Mouse (Mus musculus) MEL (cell line): ENCODE measurements at regions not wholly inside any gene's neighbourhood (a gene's known extent, or its start where the extent isn't known, plus 50 kb on each side); places are given as distances from the start of the nearest gene placed in this dataset.

Experiments
- DNase-seq: peaks from one replicate; pipeline ENCODE4 v3.0.0; 2011; ENCODE audit warnings: low read depth, low spot score
- H3K27ac ChIP-seq: 2 replicates; pipeline ENCODE4 v1.5.1; 2012; ENCODE audit warnings: low read depth, mild to moderate bottlenecking, control low read depth, low read length, moderate library complexity; ENCODE audit not compliant: control insufficient read depth
- H3K27me3 ChIP-seq, 2 experiments: fragments of 150-350 bp in 1 of 2; sonication (generic) in 1 of 2; 2 replicates each; pipeline ENCODE4 v1.6.1; 2012; ENCODE audit warnings: low read length in 2 of 2, mild to moderate bottlenecking in 2 of 2, improper control_type of control experiment in 1 of 2, moderate library complexity in 1 of 2; ENCODE audit not compliant: insufficient read depth in 2 of 2, control insufficient read depth in 1 of 2
- H3K36me3 ChIP-seq, 2 experiments: 2 replicates each; pipeline ENCODE4 v1.6.1; 2012 to 2014; ENCODE audit warnings: low read length in 2 of 2, improper control_type of control experiment in 1 of 2, inconsistent platforms in 1 of 2, mild to moderate bottlenecking in 1 of 2; ENCODE audit not compliant: insufficient read depth in 2 of 2, control insufficient read depth in 1 of 2
- H3K4me1 ChIP-seq, 2 experiments: fragments of 150-350 bp in 1 of 2; sonication (generic) in 1 of 2; 2 replicates each; pipeline ENCODE4 v1.6.1; 2012; ENCODE audit warnings: low read length in 2 of 2, improper control_type of control experiment in 1 of 2, mild to moderate bottlenecking in 1 of 2; ENCODE audit not compliant: insufficient read depth in 2 of 2, control insufficient read depth in 1 of 2
- H3K4me3 ChIP-seq, 2 experiments: fragments of 150-350 bp in 1 of 2; sonication (generic) in 1 of 2; 2 replicates each; pipeline ENCODE4 v1.5.1; 2012; ENCODE audit warnings: low read depth in 2 of 2, low read length in 2 of 2, mild to moderate bottlenecking in 2 of 2, moderate library complexity in 2 of 2, control low read depth in 1 of 2, improper control_type of control experiment in 1 of 2; ENCODE audit not compliant: control insufficient read depth in 1 of 2, insufficient read depth in 1 of 2
- H3K79me2 ChIP-seq: 2 replicates; pipeline ENCODE4 v1.6.1; 2012; ENCODE audit warnings: mild to moderate bottlenecking, low read length, moderate library complexity; ENCODE audit not compliant: control insufficient read depth, poor library complexity, insufficient read depth
- H3K9ac ChIP-seq: 2 replicates; pipeline ENCODE4 v1.6.1; 2012; ENCODE audit warnings: low read depth, mild to moderate bottlenecking, control low read depth, low read length, moderate library complexity; ENCODE audit not compliant: control insufficient read depth, poor library complexity, severe bottlenecking
- H3K9me3 ChIP-seq: fragments of 150-350 bp; sonication (generic); replicated peaks from 2 replicates; pipeline ENCODE4 v1.6.1; 2012; ENCODE audit warnings: mild to moderate bottlenecking, low read length, improper control_type of control experiment, moderate library complexity; ENCODE audit not compliant: insufficient read depth
- BHLHE40 ChIP-seq: IDR thresholded peaks from 2 replicates; pipeline ENCODE4 v1.6.1; 2012; ENCODE audit warnings: low read depth, mild to moderate bottlenecking, inconsistent platforms, low read length, improper control_type of control experiment, borderline replicate concordance
- CHD1 ChIP-seq: IDR thresholded peaks from 2 replicates; pipeline ENCODE4 v1.6.1; 2012; ENCODE audit warnings: low read depth, mild to moderate bottlenecking, inconsistent platforms, low read length, improper control_type of control experiment
- CHD2 ChIP-seq: IDR thresholded peaks from 2 replicates; pipeline ENCODE4 v1.6.1; 2011; ENCODE audit warnings: low read length, improper control_type of control experiment
- CTCF ChIP-seq, 3 experiments: IDR thresholded peaks in 2 of 3; conservative IDR thresholded peaks in 1 of 3; 2 replicates each; pipeline ENCODE4 v1.5.1; 2011 to 2012; ENCODE audit warnings: low read length in 3 of 3, low read depth in 2 of 3, mild to moderate bottlenecking in 2 of 3, improper control_type of control experiment in 1 of 3, inconsistent platforms in 1 of 3, mixed read lengths in 1 of 3, moderate library complexity in 1 of 3; ENCODE audit not compliant: control insufficient read depth in 1 of 3, insufficient read depth in 1 of 3, poor library complexity in 1 of 3, severe bottlenecking in 1 of 3
- ELF1 ChIP-seq: IDR thresholded peaks from 2 replicates; pipeline ENCODE4 v1.6.1; 2014; ENCODE audit warnings: low read depth, mild to moderate bottlenecking, inconsistent platforms, low read length, improper control_type of control experiment, moderate library complexity
- EP300 ChIP-seq, 2 experiments: IDR thresholded peaks; 2 replicates each; pipeline ENCODE4 v1.6.1; 2011; ENCODE audit warnings: improper control_type of control experiment in 2 of 2, low read length in 2 of 2, low read depth in 1 of 2, mild to moderate bottlenecking in 1 of 2
- ETS1 ChIP-seq: IDR thresholded peaks from 2 replicates; pipeline ENCODE4 v1.6.1; 2012; ENCODE audit warnings: low read depth, mild to moderate bottlenecking, inconsistent platforms, low read length, improper control_type of control experiment, moderate library complexity
- KAT2A ChIP-seq: conservative IDR thresholded peaks from 2 replicates; pipeline ENCODE4 v1.6.1; 2012; ENCODE audit warnings: low read depth, low read length, improper control_type of control experiment, inconsistent platforms
- MAFK ChIP-seq: IDR thresholded peaks from 2 replicates; pipeline ENCODE4 v1.6.1; 2011; ENCODE audit warnings: low read depth, mild to moderate bottlenecking, low read length, improper control_type of control experiment, borderline replicate concordance
- MAX ChIP-seq: IDR thresholded peaks from 2 replicates; pipeline ENCODE4 v1.6.1; 2011; ENCODE audit warnings: low read length, improper control_type of control experiment
- MAZ ChIP-seq: IDR thresholded peaks from 2 replicates; pipeline ENCODE4 v1.6.1; 2012; ENCODE audit warnings: low read depth, mild to moderate bottlenecking, inconsistent platforms, low read length, improper control_type of control experiment
- MXI1 ChIP-seq: IDR thresholded peaks from 2 replicates; pipeline ENCODE4 v1.6.1; 2011; ENCODE audit warnings: mild to moderate bottlenecking, low read depth, low read length, improper control_type of control experiment
- MYB ChIP-seq: IDR thresholded peaks from 2 replicates; pipeline ENCODE4 v1.6.1; 2011; ENCODE audit warnings: mild to moderate bottlenecking, low read depth, low read length, improper control_type of control experiment
- NRF1 ChIP-seq: IDR thresholded peaks from 2 replicates; pipeline ENCODE4 v1.6.1; 2014; ENCODE audit warnings: low read depth, mild to moderate bottlenecking, inconsistent platforms, low read length, improper control_type of control experiment, moderate library complexity; ENCODE audit not compliant: poor library complexity, insufficient read depth, severe bottlenecking
- POLR2A ChIP-seq, 2 experiments: IDR thresholded peaks; 2 replicates each; pipeline ENCODE4 v1.6.1; 2011 to 2012; ENCODE audit warnings: low read length in 2 of 2, mild to moderate bottlenecking in 2 of 2, control low read depth in 1 of 2, improper control_type of control experiment in 1 of 2, low read depth in 1 of 2, moderate library complexity in 1 of 2; ENCODE audit not compliant: control insufficient read depth in 1 of 2, insufficient read depth in 1 of 2, poor library complexity in 1 of 2
- RCOR1 ChIP-seq: IDR thresholded peaks from 2 replicates; pipeline ENCODE4 v1.6.1; 2012; ENCODE audit warnings: low read depth, mild to moderate bottlenecking, inconsistent platforms, low read length, improper control_type of control experiment
- SIN3A ChIP-seq: IDR thresholded peaks from 2 replicates; pipeline ENCODE4 v1.6.1; 2012; ENCODE audit warnings: low read length, improper control_type of control experiment, inconsistent platforms
- TAL1 ChIP-seq: IDR thresholded peaks from 2 replicates; pipeline ENCODE4 v1.6.1; 2012; ENCODE audit warnings: mild to moderate bottlenecking, inconsistent platforms, low read length, moderate library complexity, mixed read lengths
- TCF12 ChIP-seq: IDR thresholded peaks from 2 replicates; pipeline ENCODE4 v1.6.1; 2014; ENCODE audit warnings: low read depth, mild to moderate bottlenecking, inconsistent platforms, low read length, improper control_type of control experiment, moderate library complexity
- UBTF ChIP-seq: IDR thresholded peaks from 2 replicates; pipeline ENCODE4 v1.6.1; 2012; ENCODE audit warnings: low read depth, mild to moderate bottlenecking, inconsistent platforms, low read length, improper control_type of control experiment, moderate library complexity, borderline replicate concordance; ENCODE audit not compliant: insufficient read depth
- USF1 ChIP-seq: IDR thresholded peaks from 2 replicates; pipeline ENCODE4 v1.6.1; 2014; ENCODE audit warnings: low read depth, mild to moderate bottlenecking, inconsistent platforms, low read length, improper control_type of control experiment, moderate library complexity
- USF2 ChIP-seq, 2 experiments: IDR thresholded peaks; 2 replicates each; pipeline ENCODE4 v1.6.1; 2011 to 2012; ENCODE audit warnings: improper control_type of control experiment in 2 of 2, low read length in 2 of 2, borderline replicate concordance in 1 of 2, inconsistent platforms in 1 of 2, low read depth in 1 of 2, mild to moderate bottlenecking in 1 of 2; ENCODE audit not compliant: insufficient read depth in 1 of 2
- ZC3H11A ChIP-seq: IDR thresholded peaks from 2 replicates; pipeline ENCODE4 v1.6.1; 2012; ENCODE audit warnings: low read depth, mild to moderate bottlenecking, inconsistent platforms, low read length, improper control_type of control experiment
- ZMIZ1 ChIP-seq: IDR thresholded peaks from 2 replicates; pipeline ENCODE4 v1.6.1; 2012; ENCODE audit warnings: low read depth, mild to moderate bottlenecking, inconsistent platforms, low read length, improper control_type of control experiment, moderate library complexity

DNA sequence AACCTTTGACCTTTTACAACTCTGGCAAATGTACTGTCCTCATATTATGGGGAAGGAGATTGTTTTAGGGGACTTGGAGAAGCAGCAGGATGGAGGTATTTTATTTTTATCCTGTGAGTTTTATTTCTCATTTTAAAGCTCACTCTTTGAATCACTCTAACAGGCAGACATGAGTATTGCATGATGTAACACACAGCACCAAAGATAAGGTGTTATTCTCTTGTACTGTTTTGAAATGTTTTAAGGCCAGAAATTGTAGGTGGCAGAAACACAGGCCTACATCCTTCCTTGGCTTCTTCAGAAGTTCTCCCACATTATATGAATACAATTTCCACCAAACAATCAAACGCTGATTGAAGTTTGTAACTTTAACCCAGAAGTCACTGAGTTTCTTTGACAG, 377.9 kb upstream of the Nr2f1 start:
- no peaks in the 10 kb centered on the region for H3K9me3 ChIP-seq

DNA sequence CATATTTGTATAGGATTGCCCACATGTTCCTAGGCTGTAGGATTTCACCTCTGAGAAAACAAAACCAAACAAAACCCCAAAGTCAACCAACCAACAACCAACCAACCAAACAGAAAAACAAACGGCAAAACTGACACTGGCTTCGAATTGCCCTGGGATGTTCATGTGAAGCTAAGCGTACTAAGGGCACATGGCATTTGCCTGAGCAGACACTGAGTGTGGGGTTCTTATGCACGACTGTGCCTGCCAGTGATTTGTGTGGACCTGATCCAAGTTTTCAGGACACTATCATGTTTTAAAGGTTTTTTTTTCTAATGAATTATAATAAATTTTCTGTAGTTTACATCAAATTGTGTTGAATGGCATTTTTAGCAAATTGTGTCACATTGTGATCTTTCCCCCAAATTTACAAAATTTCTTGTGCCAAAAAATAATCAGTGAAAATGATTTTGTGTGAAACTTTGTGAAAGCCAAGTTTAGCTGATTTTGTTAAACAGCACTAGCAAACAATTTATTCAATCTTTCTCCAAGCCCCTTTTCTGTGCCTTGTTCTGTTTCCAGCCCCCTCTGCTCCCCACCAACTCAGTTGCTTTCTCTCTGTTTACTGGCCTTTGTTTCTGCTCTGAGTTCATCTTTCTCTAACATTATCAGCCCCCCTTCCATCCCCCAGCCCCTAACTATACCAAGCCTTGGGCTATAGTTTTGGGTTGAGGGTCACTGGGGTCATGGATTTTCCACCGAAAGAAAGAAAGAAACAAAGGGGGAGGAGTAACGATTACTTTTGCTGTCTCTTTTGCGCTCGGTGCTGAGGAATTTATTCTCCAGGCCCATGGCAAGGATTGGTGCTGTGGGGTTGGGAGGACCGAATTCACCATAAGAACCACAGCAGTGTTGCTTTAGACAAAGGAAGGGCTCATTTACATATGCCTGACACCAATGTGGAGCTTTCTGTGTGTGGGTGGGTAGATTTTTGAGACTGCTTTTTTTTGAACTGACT, 377.0 kb upstream of the Nr2f1 start:
- Histone ChIP-seq H3K9ac (no peak overlapping the region), H3K36me3 (peaks cover 0 to 4% of the 10 kb centered on the region in 2 experiments; a peak in 2 of 4 replicates), H3K4me3 (no peak overlapping the region), H3K27ac (no peak overlapping the region), H3K9me3 (no peaks in the 10 kb centered on the region), H3K79me2 (no peaks in the 10 kb centered on the region), H3K4me1 (peaks cover 2 to 3% of the 10 kb centered on the region in 2 experiments; a peak in 2 of 4 replicates), H3K27me3 (no peaks in the 10 kb centered on the region)
- no peak for TF ChIP-seq EP300 (IDR thresholded peaks at IDR 0.05; ENCODE audit: low read depth in 1 of 2, low read length in 2 of 2)
- no peak for TF ChIP-seq TCF12
- no peak for TF ChIP-seq ZC3H11A
- no peak for TF ChIP-seq ETS1
- TF ChIP-seq KAT2A, result no peak
- no peak for TF ChIP-seq RCOR1
- TF ChIP-seq SIN3A, result no peak
- no peak for TF ChIP-seq MAZ
- no peak for TF ChIP-seq BHLHE40
- TF ChIP-seq CHD1, result no peak
- TF ChIP-seq MAX, result no peak
- no peak for TF ChIP-seq CTCF (IDR thresholded peaks at IDR 0.05 in 2 of 3, conservative IDR thresholded peaks at IDR 0.05 in 1 of 3; ENCODE audit: control insufficient read depth in 1 of 3, insufficient read depth in 1 of 3, low read depth in 2 of 3, low read length in 3 of 3, poor library complexity in 1 of 3, severe bottlenecking in 1 of 3)
- no peak for DNase-seq

More for the DNA sequence above, 377.9 kb upstream of the Nr2f1 start:
- no peak for DNase-seq
- no peak overlapping the region for H3K4me3 ChIP-seq
- H3K36me3 ChIP-seq, result no peaks in the 10 kb centered on the region
- TF ChIP-seq USF2 (IDR thresholded peaks at IDR 0.05; ENCODE audit: borderline replicate concordance in 1 of 2, insufficient read depth in 1 of 2, low read depth in 1 of 2, low read length in 2 of 2), result no peak
- TF ChIP-seq MAX, result no peak
- TF ChIP-seq CHD2, result no peak
- no peak for TF ChIP-seq MYB
- no peak for TF ChIP-seq MAZ
- TF ChIP-seq UBTF, result no peak
- no peak for TF ChIP-seq ELF1
- TF ChIP-seq TAL1, result no peak
- no peak for TF ChIP-seq POLR2A (IDR thresholded peaks at IDR 0.05; ENCODE audit: control insufficient read depth in 1 of 2, insufficient read depth in 1 of 2, low read depth in 1 of 2, low read length in 2 of 2, poor library complexity in 1 of 2)
- TF ChIP-seq TCF12, result no peak
- TF ChIP-seq USF1, result no peak
- no peak for TF ChIP-seq ZMIZ1
- no peak for TF ChIP-seq KAT2A
- no peak for TF ChIP-seq NRF1
- TF ChIP-seq MXI1, result no peak
- no peak for TF ChIP-seq SIN3A
- TF ChIP-seq MAFK, result no peak
- H3K27me3 ChIP-seq, result no peaks in the 10 kb centered on the region
- H3K79me2 ChIP-seq, result no peaks in the 10 kb centered on the region
- H3K9ac ChIP-seq, result no peak overlapping the region
- no peaks in the 10 kb centered on the region for H3K4me1 ChIP-seq
- no peak overlapping the region for H3K27ac ChIP-seq
